Mouse (Mus musculus) erythroblast, embryonic 14.5 days (primary cell): ENCODE measurements at regions not wholly inside any gene's neighbourhood (a gene's known extent, or its start where the extent isn't known, plus 50 kb on each side); places are given as distances from the start of the nearest gene placed in this dataset.

Experiments used
- H3K27me3 ChIP-seq: 2 replicates; pipeline ENCODE4 v1.6.1; 2012; ENCODE audit warnings: inconsistent platforms; ENCODE audit not compliant: control insufficient read depth
- H3K36me3 ChIP-seq: 2 replicates; pipeline ENCODE4 v1.6.1; 2012; ENCODE audit warnings: mild to moderate bottlenecking, inconsistent platforms; ENCODE audit not compliant: control insufficient read depth
- H3K4me1 ChIP-seq: 2 replicates; pipeline ENCODE4 v1.6.1; 2012; ENCODE audit warnings: inconsistent platforms; ENCODE audit not compliant: control insufficient read depth
- H3K4me3 ChIP-seq: replicated peaks from 2 replicates; pipeline ENCODE3; 2012; ENCODE audit warnings: moderate library complexity, mild to moderate bottlenecking, inconsistent platforms
- H3K9me3 ChIP-seq: 2 replicates; pipeline ENCODE4 v1.6.1; 2012; ENCODE audit warnings: low read length, inconsistent platforms, mixed read lengths; ENCODE audit not compliant: control insufficient read depth
- GATA1 ChIP-seq: IDR thresholded peaks from 2 replicates; pipeline ENCODE4 v1.6.1; 2012; ENCODE audit warnings: low read length, inconsistent platforms, mixed read lengths
- TAL1 ChIP-seq: IDR thresholded peaks from 3 replicates; pipeline ENCODE4 v1.6.1; 2012; ENCODE audit warnings: low read length, inconsistent platforms, mixed read lengths

- Histone ChIP-seq H3K27me3 (peaks cover 37% of the 10 kb centered on the region), H3K36me3 (no peaks in the 10 kb centered on the region; the same call in 1 of the 2 replicates), H3K9me3 (no peaks in the 10 kb centered on the region), H3K4me3 (no peak overlapping the region), H3K4me1 (peaks cover 59% of the 10 kb centered on the region)
- TF ChIP-seq TAL1 (no peak), GATA1 (no peak)
Observed at GRCm38 (mm10) chr17:50426146-50426545, 83.1 kb upstream of the Plcl2 start.

DNA sequence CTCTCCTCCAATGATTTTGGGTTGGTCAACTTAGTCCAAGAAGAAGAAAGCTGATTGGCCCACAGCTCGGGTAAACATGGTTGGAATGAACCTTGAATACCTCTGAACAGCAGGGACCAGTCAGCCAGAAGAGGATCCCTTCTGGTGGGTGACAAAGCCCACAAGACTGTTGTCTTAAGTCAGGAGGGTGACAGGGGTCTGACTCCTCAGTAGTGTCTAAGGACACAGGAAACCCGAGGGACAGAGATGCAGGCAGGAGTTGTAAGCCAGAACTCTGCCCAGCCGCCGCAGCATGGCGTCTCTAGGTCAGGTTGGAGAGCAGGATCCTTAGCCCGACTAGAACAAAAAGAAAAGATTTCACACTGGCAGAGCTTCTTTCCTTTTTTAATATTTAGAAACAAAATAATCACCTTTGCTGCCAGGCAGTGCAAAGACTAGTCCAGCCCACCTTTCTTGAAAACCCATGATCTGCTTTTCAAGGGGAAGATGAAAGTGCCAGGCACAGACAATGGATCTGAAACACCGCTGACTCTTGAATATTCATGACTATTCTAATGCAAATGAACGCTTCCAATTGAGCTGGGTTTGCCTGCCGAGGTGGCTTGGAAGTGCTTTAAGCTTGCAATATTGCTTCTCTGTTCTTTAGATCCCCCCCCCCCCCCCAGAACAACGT is 81.7 kb upstream of the Plcl2 start:
- Histone ChIP-seq H3K4me3 (no peak overlapping the region), H3K4me1 (peaks cover 49% of the 10 kb centered on the region), H3K9me3 (no peaks in the 10 kb centered on the region), H3K27me3 (peaks cover 50% of the 10 kb centered on the region), H3K36me3 (no peaks in the 10 kb centered on the region; the same call in 1 of the 2 replicates)
- TF ChIP-seq TAL1 = no peak
- no peak for TF ChIP-seq GATA1

DNA sequence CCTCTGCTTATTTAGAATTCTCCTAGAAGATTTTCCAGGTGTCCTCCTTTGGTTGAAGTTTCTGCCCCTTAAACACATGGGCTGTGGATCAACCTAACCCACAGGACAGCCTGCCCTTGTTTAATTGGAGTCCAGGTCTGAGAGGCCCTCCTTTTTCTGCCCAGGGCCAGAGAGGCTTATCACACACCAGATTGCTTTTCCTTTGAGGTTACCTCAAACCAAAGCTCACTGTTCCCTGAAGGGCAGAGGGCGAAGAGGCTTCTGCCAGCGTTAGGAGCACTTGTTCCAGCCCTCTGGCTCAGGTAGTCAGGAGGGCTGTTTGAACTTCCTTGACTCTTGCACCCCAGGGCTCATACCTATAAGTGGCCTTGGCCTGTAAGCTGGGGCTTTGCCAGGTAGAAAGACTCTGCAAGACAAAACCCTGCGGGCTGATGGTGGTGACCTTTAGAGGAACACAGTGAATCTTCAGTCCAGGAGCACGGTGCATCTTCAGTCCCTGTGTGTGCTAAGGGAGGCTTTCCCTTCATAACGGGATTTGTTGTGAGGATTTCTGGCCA is 81.1 kb upstream of the Plcl2 start:
- TF ChIP-seq GATA1 (no peak), TAL1 (no peak)
- Histone ChIP-seq H3K4me1 (peaks cover 48% of the 10 kb centered on the region), H3K27me3 (peaks cover 51% of the 10 kb centered on the region), H3K4me3 (no peak overlapping the region), H3K36me3 (no peaks in the 10 kb centered on the region; the same call in 1 of the 2 replicates), H3K9me3 (no peaks in the 10 kb centered on the region)

DNA sequence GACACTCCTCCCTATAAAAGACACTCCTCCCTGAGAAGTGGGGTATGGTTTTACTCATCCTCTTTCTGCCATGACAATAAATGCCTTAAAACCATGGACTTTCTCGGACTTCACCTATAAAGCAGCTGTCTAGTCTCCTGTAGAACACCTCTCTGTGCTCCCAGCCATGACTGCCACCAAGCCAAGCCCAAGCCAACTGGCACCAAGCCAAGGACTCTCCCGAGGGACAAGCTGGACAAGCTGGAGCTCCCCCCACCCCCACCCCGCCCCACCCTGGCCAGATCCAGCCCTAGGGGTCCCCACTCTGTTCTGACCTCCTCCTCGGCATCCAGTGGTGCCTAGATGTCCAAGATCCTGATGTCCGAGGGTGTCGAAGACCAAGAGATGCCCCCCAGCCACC is 76.6 kb upstream of the Plcl2 start:
- H3K4me3 ChIP-seq = no peak overlapping the region
- peaks cover 64% of the 10 kb centered on the region for H3K27me3 ChIP-seq
- H3K9me3 ChIP-seq = no peaks in the 10 kb centered on the region
- peaks cover 7% of the 10 kb centered on the region for H3K4me1 ChIP-seq
- no peaks in the 10 kb centered on the region for H3K36me3 ChIP-seq
- TF ChIP-seq TAL1 (no peak), GATA1 (no peak)

GRCm38 (mm10) chr17:50438960-50439359 is 70.2 kb upstream of the Plcl2 start:
- H3K36me3 ChIP-seq = no peaks in the 10 kb centered on the region
- H3K9me3 ChIP-seq = no peaks in the 10 kb centered on the region
- H3K4me3 ChIP-seq = no peak overlapping the region
- peaks cover 16% of the 10 kb centered on the region for H3K27me3 ChIP-seq
- TF ChIP-seq TAL1 (no peak), GATA1 (no peak)
- peaks cover 13% of the 10 kb centered on the region for H3K4me1 ChIP-seq

- H3K36me3 ChIP-seq = no peaks in the 10 kb centered on the region
- peaks cover 14% of the 10 kb centered on the region for H3K27me3 ChIP-seq
- H3K4me3 ChIP-seq = no peak overlapping the region
- H3K4me1 ChIP-seq = peaks cover 13% of the 10 kb centered on the region
- TF ChIP-seq GATA1 = no peak
- no peak for TF ChIP-seq TAL1
- no peaks in the 10 kb centered on the region for H3K9me3 ChIP-seq
Observed at GRCm38 (mm10) chr17:50439365-50439764, 69.8 kb upstream of the Plcl2 start.

DNA sequence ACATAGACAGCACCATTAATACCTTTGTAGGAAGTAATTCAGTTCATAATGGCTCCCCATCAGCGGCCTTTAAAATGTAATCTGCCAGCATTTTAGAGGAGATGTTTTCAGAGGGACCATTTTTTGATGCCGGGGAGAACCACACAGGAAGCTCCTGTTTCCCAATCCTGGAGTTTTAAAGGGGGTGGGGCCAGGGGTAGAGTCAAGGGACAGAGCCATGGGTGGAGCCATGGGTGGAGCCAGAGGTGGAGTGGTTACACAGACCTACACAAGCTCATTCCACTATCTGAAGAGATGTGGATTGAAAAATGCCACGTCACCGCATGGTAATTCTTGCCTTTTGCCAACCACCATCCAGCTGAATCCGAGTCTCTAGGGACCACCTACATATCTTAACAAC is 67.1 kb upstream of the Plcl2 start:
- Histone ChIP-seq H3K9me3 (no peaks in the 10 kb centered on the region), H3K36me3 (no peaks in the 10 kb centered on the region), H3K27me3 (peaks cover 8% of the 10 kb centered on the region), H3K4me3 (no peak overlapping the region), H3K4me1 (peaks cover 13% of the 10 kb centered on the region)
- TF ChIP-seq GATA1 = no peak
- no peak for TF ChIP-seq TAL1

- Histone ChIP-seq H3K36me3 (no peaks in the 10 kb centered on the region), H3K9me3 (no peaks in the 10 kb centered on the region), H3K4me1 (peaks cover 13% of the 10 kb centered on the region), H3K27me3 (peaks cover 7% of the 10 kb centered on the region), H3K4me3 (no peak overlapping the region)
- no peak for TF ChIP-seq TAL1
- TF ChIP-seq GATA1 = no peak
Observed at GRCm38 (mm10) chr17:50442905-50443304, 66.3 kb upstream of the Plcl2 start.

DNA sequence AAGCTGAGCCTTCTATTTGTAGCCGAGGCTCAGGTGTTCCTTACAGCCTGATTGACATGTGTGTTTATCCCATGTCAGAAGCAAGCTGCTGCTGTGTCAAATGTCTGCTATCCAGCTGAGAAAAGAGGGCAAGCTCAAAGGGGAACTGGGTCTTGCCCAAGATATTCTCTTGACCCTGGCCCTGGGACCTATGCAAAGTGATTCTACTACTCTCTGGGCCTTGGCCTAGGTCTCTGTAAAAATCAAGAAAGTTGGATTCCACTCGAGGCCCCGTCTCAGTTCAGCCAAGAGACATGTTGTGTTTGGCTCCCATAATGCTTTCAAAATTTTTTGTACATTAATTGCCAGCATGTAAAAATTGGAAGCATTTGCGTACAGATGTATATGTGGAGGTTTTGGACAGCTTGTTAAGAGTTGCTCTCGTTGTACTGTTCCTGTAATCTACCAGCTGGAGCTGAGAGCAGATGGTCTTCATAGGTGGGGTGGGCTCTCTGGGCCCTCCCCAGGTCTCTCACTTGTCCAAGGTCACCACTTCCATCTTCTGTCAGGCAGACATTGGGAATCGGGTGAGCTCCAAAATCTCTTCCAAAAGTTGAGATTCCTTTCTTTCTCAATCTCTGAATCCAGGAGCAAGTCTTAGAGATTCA is 65.7 kb upstream of the Plcl2 start:
- TF ChIP-seq TAL1 (no peak), GATA1 (no peak)
- no peaks in the 10 kb centered on the region for H3K9me3 ChIP-seq
- H3K36me3 ChIP-seq = no peaks in the 10 kb centered on the region

GRCm38 (mm10) chr17:50444023-50444389 is 65.2 kb upstream of the Plcl2 start:
- Histone ChIP-seq H3K4me1 (peaks cover 13% of the 10 kb centered on the region), H3K36me3 (no peaks in the 10 kb centered on the region), H3K9me3 (no peaks in the 10 kb centered on the region), H3K27me3 (peaks cover 8% of the 10 kb centered on the region), H3K4me3 (no peak overlapping the region)
- TF ChIP-seq GATA1 (no peak), TAL1 (no peak)

More for the DNA sequence above, 65.7 kb upstream of the Plcl2 start:
- peaks cover 13% of the 10 kb centered on the region for H3K4me1 ChIP-seq
- H3K27me3 ChIP-seq = peaks cover 7% of the 10 kb centered on the region
- H3K4me3 ChIP-seq = no peak overlapping the region
